Mouse (Mus musculus) liver, embryonic 15.5 days (tissue): ENCODE measurements at regions not wholly inside any gene's neighbourhood (a gene's known extent, or its start where the extent isn't known, plus 50 kb on each side); places are given as distances from the start of the nearest gene placed in this dataset.

Source experiments
- ATAC-seq: fragments of 200-750 bp; cut with Nextera tagmentation; 2 replicates; pipeline ENCODE4 v1.8.0; 2017; ENCODE audit warnings: moderate number of reproducible peaks, mild to moderate bottlenecking, moderate library complexity; ENCODE audit not compliant: insufficient read depth
- H3K27ac ChIP-seq: fragments of 300-500 bp; sonication (generic); replicated peaks from 2 replicates; pipeline ENCODE4 v1.5.1; 2015; ENCODE audit warnings: mild to moderate bottlenecking, inconsistent platforms
- H3K27me3 ChIP-seq: fragments of 300-500 bp; sonication (generic); 2 replicates; pipeline ENCODE4 v1.6.1; 2015; ENCODE audit warnings: mild to moderate bottlenecking, inconsistent platforms
- H3K36me3 ChIP-seq: fragments of 300-500 bp; sonication (generic); replicated peaks from 2 replicates; pipeline ENCODE4 v1.6.1; 2015; ENCODE audit warnings: moderate library complexity, mild to moderate bottlenecking, inconsistent platforms
- H3K4me1 ChIP-seq: fragments of 300-500 bp; sonication (generic); replicated peaks from 2 replicates; pipeline ENCODE4 v1.6.1; 2015; ENCODE audit warnings: inconsistent platforms
- H3K4me2 ChIP-seq: fragments of 300-500 bp; sonication (generic); 2 replicates; pipeline ENCODE4 v1.6.1; 2015; ENCODE audit warnings: moderate library complexity, mild to moderate bottlenecking, inconsistent platforms
- H3K4me3 ChIP-seq: fragments of 300-500 bp; sonication (generic); replicated peaks from 2 replicates; pipeline ENCODE4 v1.5.1; 2015; ENCODE audit warnings: mild to moderate bottlenecking, inconsistent platforms
- H3K9ac ChIP-seq: fragments of 300-500 bp; sonication (generic); 2 replicates; pipeline ENCODE4 v1.6.1; 2015; ENCODE audit warnings: moderate library complexity, mild to moderate bottlenecking, inconsistent platforms
- H3K9me3 ChIP-seq: fragments of 300-500 bp; sonication (generic); replicated peaks from 2 replicates; pipeline ENCODE4 v1.6.1; 2016; ENCODE audit warnings: inconsistent platforms
- WGBS: fragments of 180-500 bp; shearing (Covaris S2); methylation state at CpG from one replicate; pipeline ENCODE4 v1.1.7; 2015; ENCODE audit warnings: mixed read lengths; ENCODE audit not compliant: insufficient replicate concordance; 5-methylcytosine and 5-hydroxymethylcytosine counted together

- Histone ChIP-seq H3K4me3 (no peak overlapping the region), H3K4me2 (no peak overlapping the region), H3K27ac (no peak overlapping the region), H3K9ac (no peak overlapping the region), H3K27me3 (no peaks in the 10 kb centered on the region), H3K9me3 (no peaks in the 10 kb centered on the region), H3K36me3 (no peaks in the 10 kb centered on the region), H3K4me1 (no peaks in the 10 kb centered on the region)
- 72% methylated on average over 2 of the region's 2 CpGs for WGBS
- ATAC-seq = no peak
Observed at GRCm38 (mm10) chr7:75063816-75064215, 245.2 kb downstream of the Sv2b start.

DNA sequence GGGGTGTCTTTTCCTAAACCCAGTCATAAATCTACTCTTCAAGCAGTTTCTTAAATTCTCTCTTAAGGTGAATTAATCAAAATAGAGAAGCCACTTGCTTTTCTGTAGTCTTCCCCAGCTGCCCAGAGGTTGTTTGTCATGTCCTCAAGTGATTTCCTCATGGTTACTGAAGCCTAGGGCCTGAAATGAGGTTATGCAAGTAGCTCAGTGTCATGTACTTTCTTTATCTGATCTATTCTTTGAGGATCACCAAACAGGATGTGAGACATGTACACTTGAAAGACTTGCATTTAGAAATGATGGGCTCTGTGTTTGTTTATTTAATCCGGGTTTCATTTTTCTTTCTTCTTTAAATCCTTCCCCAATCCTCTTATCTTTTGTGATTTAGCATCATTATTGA lies 258.8 kb downstream of the Sv2b start:
- Histone ChIP-seq H3K27ac (no peak overlapping the region), H3K27me3 (no peaks in the 10 kb centered on the region), H3K4me1 (no peaks in the 10 kb centered on the region), H3K36me3 (no peaks in the 10 kb centered on the region), H3K4me3 (no peak overlapping the region), H3K9ac (no peak overlapping the region), H3K9me3 (no peaks in the 10 kb centered on the region), H3K4me2 (no peak overlapping the region)
- no peak for ATAC-seq
- WGBS = 56% methylated on average over 1 of the region's 1 CpGs

GRCm38 (mm10) chr7:75049751-75050150 lies 259.3 kb downstream of the Sv2b start:
- ATAC-seq = no peak
- WGBS = 52% methylated on average over 5 of the region's 5 CpGs
- no peaks in the 10 kb centered on the region for H3K36me3 ChIP-seq
- no peak overlapping the region for H3K9ac ChIP-seq
- H3K9me3 ChIP-seq = no peaks in the 10 kb centered on the region
- no peaks in the 10 kb centered on the region for H3K4me1 ChIP-seq
- no peak overlapping the region for H3K4me2 ChIP-seq
- H3K27me3 ChIP-seq = no peaks in the 10 kb centered on the region
- no peak overlapping the region for H3K4me3 ChIP-seq
- H3K27ac ChIP-seq = no peak overlapping the region

GRCm38 (mm10) chr7:75048822-75049221 lies 260.2 kb downstream of the Sv2b start:
- no peaks in the 10 kb centered on the region for H3K9me3 ChIP-seq
- WGBS = 9% methylated on average over 2 of the region's 2 CpGs
- no peaks in the 10 kb centered on the region for H3K27me3 ChIP-seq
- H3K27ac ChIP-seq = no peak overlapping the region
- no peak overlapping the region for H3K9ac ChIP-seq
- H3K4me1 ChIP-seq = no peaks in the 10 kb centered on the region
- no peak overlapping the region for H3K4me3 ChIP-seq
- no peak overlapping the region for H3K4me2 ChIP-seq
- ATAC-seq = no peak
- H3K36me3 ChIP-seq = no peaks in the 10 kb centered on the region

DNA sequence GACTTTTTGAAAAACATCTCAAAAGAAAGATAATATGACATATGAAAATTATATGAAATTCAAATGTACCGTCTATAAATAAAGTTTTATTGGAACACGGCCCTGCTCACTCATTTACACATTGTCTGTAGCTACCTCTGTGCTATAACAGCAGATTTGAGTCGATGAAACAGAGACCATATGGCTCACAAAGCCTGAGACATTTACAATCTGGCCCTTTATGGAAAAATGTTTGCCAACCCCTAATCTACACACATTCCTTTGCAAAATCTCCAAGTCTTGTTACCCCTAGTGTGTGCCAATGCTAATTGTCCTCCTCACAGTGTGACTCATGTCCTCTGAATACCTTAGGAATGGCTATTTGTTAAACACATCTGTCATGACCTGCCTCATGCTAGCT lies 261.2 kb downstream of the Sv2b start:
- Histone ChIP-seq H3K36me3 (no peaks in the 10 kb centered on the region), H3K9ac (no peak overlapping the region), H3K4me2 (no peak overlapping the region), H3K27ac (no peak overlapping the region), H3K9me3 (no peaks in the 10 kb centered on the region), H3K4me3 (no peak overlapping the region), H3K4me1 (no peaks in the 10 kb centered on the region), H3K27me3 (no peaks in the 10 kb centered on the region)
- no peak for ATAC-seq
- 51% methylated on average over 3 of the region's 3 CpGs for WGBS

- ATAC-seq = no peak
- H3K9ac ChIP-seq = no peak overlapping the region
- H3K27ac ChIP-seq = no peak overlapping the region
- no peak overlapping the region for H3K4me3 ChIP-seq
- H3K4me1 ChIP-seq = no peaks in the 10 kb centered on the region
- no peak overlapping the region for H3K4me2 ChIP-seq
- no peaks in the 10 kb centered on the region for H3K27me3 ChIP-seq
- 75% methylated on average over 6 of the region's 6 CpGs for WGBS
- H3K9me3 ChIP-seq = no peaks in the 10 kb centered on the region
- H3K36me3 ChIP-seq = no peaks in the 10 kb centered on the region
Observed at GRCm38 (mm10) chr7:75040871-75041270, 268.2 kb downstream of the Sv2b start.

- no peak for ATAC-seq
- Histone ChIP-seq H3K27me3 (no peaks in the 10 kb centered on the region), H3K9ac (no peak overlapping the region), H3K27ac (no peak overlapping the region), H3K4me1 (no peaks in the 10 kb centered on the region), H3K4me2 (no peak overlapping the region), H3K36me3 (no peaks in the 10 kb centered on the region), H3K4me3 (no peak overlapping the region), H3K9me3 (no peaks in the 10 kb centered on the region)
- 53% methylated on average over 2 of the region's 2 CpGs for WGBS
Observed at GRCm38 (mm10) chr7:75026191-75026590, 282.9 kb downstream of the Sv2b start.

GRCm38 (mm10) chr7:75021966-75022365 lies 287.1 kb downstream of the Sv2b start:
- H3K4me3 ChIP-seq = no peak overlapping the region
- no peak overlapping the region for H3K4me2 ChIP-seq
- H3K27me3 ChIP-seq = no peaks in the 10 kb centered on the region
- 43% methylated on average over 6 of the region's 6 CpGs for WGBS
- no peaks in the 10 kb centered on the region for H3K36me3 ChIP-seq
- no peak overlapping the region for H3K9ac ChIP-seq
- no peak overlapping the region for H3K27ac ChIP-seq
- no peaks in the 10 kb centered on the region for H3K9me3 ChIP-seq
- no peaks in the 10 kb centered on the region for H3K4me1 ChIP-seq
- no peak for ATAC-seq

DNA sequence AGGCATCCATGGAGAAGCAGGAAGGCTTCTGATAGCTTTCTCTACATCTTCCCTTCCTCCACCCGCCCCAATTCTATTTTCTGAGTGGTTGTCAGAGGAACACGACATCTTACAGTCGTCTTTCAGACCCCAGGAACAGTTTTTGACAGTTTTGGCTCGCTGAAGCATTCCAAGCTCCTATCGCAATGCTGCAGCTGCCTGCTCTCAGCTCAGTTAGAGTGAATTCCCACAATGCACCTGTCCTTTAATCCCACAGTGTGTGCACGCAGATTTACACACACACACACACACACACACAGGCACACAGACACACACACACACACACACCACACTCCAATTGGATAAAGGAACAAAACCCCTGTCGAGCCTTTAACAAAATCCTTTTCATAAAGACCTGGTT lies 290.4 kb downstream of the Sv2b start:
- WGBS = 44% methylated on average over 7 of the region's 7 CpGs
- Histone ChIP-seq H3K27me3 (no peaks in the 10 kb centered on the region), H3K9ac (no peak overlapping the region), H3K4me2 (no peak overlapping the region), H3K4me3 (no peak overlapping the region), H3K9me3 (no peaks in the 10 kb centered on the region), H3K36me3 (no peaks in the 10 kb centered on the region), H3K4me1 (no peaks in the 10 kb centered on the region), H3K27ac (no peak overlapping the region)
- no peak for ATAC-seq

DNA sequence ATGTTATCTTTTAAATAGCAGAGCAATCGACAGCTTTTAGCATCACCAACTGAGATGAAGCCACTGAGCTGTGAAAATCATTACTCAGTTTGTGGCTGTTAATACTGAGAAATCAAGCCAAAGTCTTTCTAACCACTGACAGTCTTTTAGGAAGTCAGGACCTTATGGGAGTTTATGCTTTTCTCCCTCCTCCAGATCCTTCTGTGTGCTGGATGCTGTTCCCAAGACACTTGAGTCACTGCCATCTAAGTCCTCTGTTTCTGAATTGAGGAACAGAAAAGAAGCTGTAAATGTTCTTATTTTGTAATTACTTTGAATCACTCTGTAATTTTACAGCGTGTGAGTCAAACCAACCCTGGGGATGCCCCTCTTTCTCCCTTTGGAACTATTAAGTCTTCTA lies 300.6 kb downstream of the Sv2b start:
- H3K27me3 ChIP-seq = no peaks in the 10 kb centered on the region
- H3K36me3 ChIP-seq = no peaks in the 10 kb centered on the region
- H3K4me1 ChIP-seq = no peaks in the 10 kb centered on the region
- H3K9me3 ChIP-seq = no peaks in the 10 kb centered on the region
- H3K4me3 ChIP-seq = no peak overlapping the region
- WGBS = 49% methylated on average over 2 of the region's 2 CpGs
- H3K9ac ChIP-seq = no peak overlapping the region
- H3K27ac ChIP-seq = no peak overlapping the region
- ATAC-seq = no peak
- no peak overlapping the region for H3K4me2 ChIP-seq

DNA sequence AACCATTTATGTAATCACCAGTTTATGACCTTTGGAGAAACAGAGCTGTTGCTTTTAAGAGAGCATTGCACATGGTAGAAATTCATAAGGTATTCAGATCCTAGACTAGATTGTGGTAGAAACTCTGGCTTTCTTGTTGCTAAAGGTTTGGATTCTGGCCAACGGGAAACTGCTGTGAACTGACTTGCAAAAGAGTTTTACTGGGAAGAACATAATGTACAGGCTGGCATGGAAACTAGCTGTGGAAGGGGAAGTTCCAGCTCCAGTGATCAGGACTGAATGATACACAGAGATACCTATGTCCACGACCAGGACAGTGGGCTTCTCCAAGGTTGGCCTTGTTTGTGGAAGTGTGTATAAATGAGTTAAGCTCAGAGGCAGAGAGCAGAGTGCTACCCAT lies 318.9 kb downstream of the Sv2b start:
- Histone ChIP-seq H3K4me1 (no peaks in the 10 kb centered on the region), H3K9me3 (no peaks in the 10 kb centered on the region), H3K36me3 (no peaks in the 10 kb centered on the region), H3K9ac (no peak overlapping the region), H3K27ac (no peak overlapping the region), H3K27me3 (no peaks in the 10 kb centered on the region), H3K4me3 (no peak overlapping the region), H3K4me2 (no peak overlapping the region)
- no peak for ATAC-seq
- 36% methylated on average over 2 of the region's 2 CpGs for WGBS

GRCm38 (mm10) chr7:74979479-74979878 lies 329.6 kb downstream of the Sv2b start:
- ATAC-seq = no peak
- H3K27ac ChIP-seq = no peak overlapping the region
- no peak overlapping the region for H3K4me3 ChIP-seq
- WGBS = 25% methylated on average over 2 of the region's 2 CpGs
- no peak overlapping the region for H3K9ac ChIP-seq
- H3K36me3 ChIP-seq = no peaks in the 10 kb centered on the region
- no peaks in the 10 kb centered on the region for H3K9me3 ChIP-seq
- no peak overlapping the region for H3K4me2 ChIP-seq
- no peaks in the 10 kb centered on the region for H3K27me3 ChIP-seq
- no peaks in the 10 kb centered on the region for H3K4me1 ChIP-seq
